Comparison of ENCODE assay signal across 17 mouse cellular contexts in the genomic region with DNA sequence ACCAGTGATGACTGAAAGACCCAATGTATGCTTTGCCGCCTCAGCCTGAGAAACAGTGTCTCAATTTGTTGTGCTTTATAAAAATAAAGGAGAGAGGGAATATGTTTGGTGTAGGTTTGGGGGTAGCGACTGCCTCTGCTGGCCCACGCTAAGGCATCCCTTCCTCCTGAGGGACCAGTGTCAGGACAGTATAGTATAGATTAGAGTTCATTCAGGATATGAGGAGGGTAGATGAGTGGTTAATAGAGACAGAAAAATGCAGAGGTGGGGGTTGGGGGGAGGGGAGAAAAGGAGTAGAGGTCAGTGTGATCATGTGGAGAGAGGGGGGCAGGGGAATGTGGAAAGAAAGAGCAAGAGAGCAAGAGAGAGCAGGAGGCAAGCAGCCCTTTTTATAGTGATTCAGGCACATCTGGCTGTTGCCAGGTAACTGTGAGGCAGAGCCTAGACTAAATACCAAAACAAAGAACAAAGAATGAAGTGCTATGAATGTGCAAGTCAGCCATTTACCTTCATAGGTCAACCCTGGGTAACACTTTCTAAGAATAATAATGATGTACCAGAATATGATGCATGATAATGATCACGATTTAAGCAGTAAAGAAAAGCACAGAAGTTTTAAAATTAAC.
DNase-seq lines count a peak whose midpoint lies in the region; ATAC-seq and TF ChIP-seq lines count a peak whose summit lies in the region.
"Had no signal": no experiment of that assay in that cellular context is flagged by ENCODE, and none has a peak within 500 bp of the region (broad histone marks: within the 10 kb centered on the region; RNA-seq: fewer than 3 reads in every experiment).

No protein-coding gene starts in this region.

- no peaks in the 10 kb centered on the region for H3K9me3 ChIP-seq in hindbrain, postnatal 0 days (ENCODE audit: low read length)
- no peaks in the 10 kb centered on the region for H3K9me3 ChIP-seq in hindbrain, embryonic 14.5 days (ENCODE audit: control insufficient read depth, low read length)
- H3K9me3 ChIP-seq in limb, embryonic 13.5 days: no peaks in the 10 kb centered on the region
- no peaks in the 10 kb centered on the region for H3K9me3 ChIP-seq in midbrain, embryonic 16.5 days (replicated peaks; ENCODE audit: control insufficient read depth, low read length, poor library complexity, severe bottlenecking)
- H3K9me3 ChIP-seq: G1E; limb, embryonic 15.5 days; neural tube, embryonic 15.5 days had no signal

- DNase-seq in hindbrain, postnatal 0 days (ENCODE audit: low spot score): no peak
- DNase-seq in hindbrain, embryonic 14.5 days (ENCODE audit: low spot score): no peak
- peak; percentile 5 for DNase-seq in embryo, embryonic 9.5 days (ENCODE audit: extremely low spot score)
- no peak for DNase-seq in heart, postnatal 36 days
- DNase-seq in gastrocnemius, adult 2 months: no peak
- DNase-seq: cerebellum, adult 11 months; cerebellum, postnatal 25 days; heart, adult 18-20 months; lung, adult 2 months; thymus, adult 2 months had no signal

- WGBS in hindbrain, postnatal 0 days: 48% methylated on average over 4 of the region's 4 CpGs
- WGBS in hindbrain, embryonic 14.5 days: 53% methylated on average over 4 of the region's 4 CpGs
- 86% methylated on average over 4 of the region's 4 CpGs for WGBS in limb, embryonic 13.5 days
- WGBS in midbrain, embryonic 16.5 days: 59% methylated on average over 4 of the region's 4 CpGs

- H3K27me3 ChIP-seq in hindbrain, postnatal 0 days (ENCODE audit: insufficient read depth, low read length): no peaks in the 10 kb centered on the region
- no peaks in the 10 kb centered on the region for H3K27me3 ChIP-seq in hindbrain, embryonic 14.5 days (ENCODE audit: control insufficient read depth, insufficient read depth, low read length)
- H3K27me3 ChIP-seq in limb, embryonic 13.5 days: no peaks in the 10 kb centered on the region
- no peaks in the 10 kb centered on the region for H3K27me3 ChIP-seq in midbrain, embryonic 16.5 days (ENCODE audit: control insufficient read depth, insufficient read depth, low read depth, low read length)
- H3K27me3 ChIP-seq: limb, embryonic 15.5 days; neural tube, embryonic 15.5 days had no signal

- H3K36me3 ChIP-seq in hindbrain, postnatal 0 days (ENCODE audit: insufficient read depth, low read length): no peaks in the 10 kb centered on the region
- H3K36me3 ChIP-seq in hindbrain, embryonic 14.5 days (replicated peaks; ENCODE audit: control insufficient read depth, insufficient read depth): no peaks in the 10 kb centered on the region
- H3K36me3 ChIP-seq in limb, embryonic 13.5 days: no peaks in the 10 kb centered on the region
- no peaks in the 10 kb centered on the region for H3K36me3 ChIP-seq in midbrain, embryonic 16.5 days (ENCODE audit: control insufficient read depth, insufficient read depth, low read length)
- H3K36me3 ChIP-seq: G1E; limb, embryonic 15.5 days; neural tube, embryonic 15.5 days had no signal

- H3K4me2 ChIP-seq in hindbrain, postnatal 0 days (ENCODE audit: low read depth, low read length): no peak overlapping the region
- H3K4me2 ChIP-seq in hindbrain, embryonic 14.5 days (replicated peaks): no peak overlapping the region
- H3K4me2 ChIP-seq in limb, embryonic 13.5 days (replicated peaks): no peak overlapping the region
- no peak overlapping the region for H3K4me2 ChIP-seq in midbrain, embryonic 16.5 days (ENCODE audit: low read length)
- H3K4me2 ChIP-seq: limb, embryonic 15.5 days; neural tube, embryonic 15.5 days had no signal

- H3K27ac ChIP-seq in hindbrain, postnatal 0 days: no peak overlapping the region
- H3K27ac ChIP-seq in hindbrain, embryonic 14.5 days: no peak overlapping the region
- peak overlapping the region; percentile 15; the same call in 1 of the 2 replicates for H3K27ac ChIP-seq in limb, embryonic 13.5 days
- H3K27ac ChIP-seq in midbrain, embryonic 16.5 days (ENCODE audit: low read length): no peak overlapping the region
- H3K27ac ChIP-seq in gastrocnemius, adult 2 months: no peak overlapping the region
- H3K27ac ChIP-seq: limb, embryonic 15.5 days; macrophage; neural tube, embryonic 15.5 days had no signal

- peak; percentile 45; the same call in 1 of the 2 replicates for ATAC-seq in hindbrain, postnatal 0 days
- no peak for ATAC-seq in hindbrain, embryonic 14.5 days (ENCODE audit: low FRiP score)
- no peak for ATAC-seq in limb, embryonic 13.5 days (ENCODE audit: low FRiP score, low read depth)
- peak; percentile 56 for ATAC-seq in midbrain, embryonic 16.5 days
- ATAC-seq in CD4-positive, CD25-positive, alpha-beta regulatory T cell, adult 4 months: no peak

- TF ChIP-seq CTCF in hindbrain, postnatal 0 days (IDR thresholded peaks at IDR 0.05; ENCODE audit: low read depth): no peak
- no peak for TF ChIP-seq CTCF in gastrocnemius, adult 2 months (IDR thresholded peaks at IDR 0.05)

- H3K9ac ChIP-seq in hindbrain, postnatal 0 days (replicated peaks; ENCODE audit: low read length): no peak overlapping the region
- H3K9ac ChIP-seq in hindbrain, embryonic 14.5 days: no peak overlapping the region
- no peak overlapping the region for H3K9ac ChIP-seq in limb, embryonic 13.5 days
- H3K9ac ChIP-seq in midbrain, embryonic 16.5 days (ENCODE audit: low read depth, low read length): no peak overlapping the region
- H3K9ac ChIP-seq: limb, embryonic 15.5 days; neural tube, embryonic 15.5 days had no signal

- intact Hi-C loops in heart, postnatal 36 days (cut with DNase I): no loop called here
- intact Hi-C loops in gastrocnemius, adult 2 months (cut with DNase I): no loop called here

- no peak overlapping the region for H3K4me3 ChIP-seq in hindbrain, postnatal 0 days (ENCODE audit: low read length)
- no peak overlapping the region for H3K4me3 ChIP-seq in hindbrain, embryonic 14.5 days (replicated peaks; ENCODE audit: low read length)
- no peak overlapping the region for H3K4me3 ChIP-seq in limb, embryonic 13.5 days
- H3K4me3 ChIP-seq in midbrain, embryonic 16.5 days (ENCODE audit: low read depth, low read length): no peak overlapping the region
- no peak overlapping the region for H3K4me3 ChIP-seq in gastrocnemius, adult 2 months
- H3K4me3 ChIP-seq: limb, embryonic 15.5 days; neural tube, embryonic 15.5 days had no signal

- no peaks in the 10 kb centered on the region for H3K4me1 ChIP-seq in hindbrain, postnatal 0 days (ENCODE audit: insufficient read depth, low read length)
- no peaks in the 10 kb centered on the region for H3K4me1 ChIP-seq in hindbrain, embryonic 14.5 days (replicated peaks; ENCODE audit: control insufficient read depth, insufficient read depth, low read length)
- H3K4me1 ChIP-seq in limb, embryonic 13.5 days: 0 out of 2 replicates have a peak, but pooled peaks cover 3% of the 10 kb centered on the region
- H3K4me1 ChIP-seq in midbrain, embryonic 16.5 days (ENCODE audit: control insufficient read depth, insufficient read depth, low read length): no peaks in the 10 kb centered on the region
- H3K4me1 ChIP-seq: limb, embryonic 15.5 days; neural tube, embryonic 15.5 days had no signal

Comparison
In these comparisons a context has a peak if more than half of its experiments do, and no peak if none do; other contexts are left out.
1. ATAC-seq: peak in hindbrain, postnatal 0 days (single experiment) and midbrain, embryonic 16.5 days (single experiment); none in hindbrain, embryonic 14.5 days (single experiment), limb, embryonic 13.5 days (single experiment) and CD4-positive, CD25-positive, alpha-beta regulatory T cell, adult 4 months (single experiment).